Mouse (Mus musculus): ENCODE measurements at regions not wholly inside any gene's neighbourhood (a gene's known extent, or its start where the extent isn't known, plus 50 kb on each side); places are given as distances from the start of the nearest gene placed in this dataset.
A peak's percentile ranks its signal among the peaks of the same experiment; 100 is the strongest.

- DNase-seq: no peak
Observed at GRCm38 (mm10) chr12:15741219-15741618, 75.5 kb downstream of the Trib2 start.

GRCm38 (mm10) chr12:15738989-15739388 is 77.7 kb downstream of the Trib2 start:
- DNase-seq: no peak

DNA sequence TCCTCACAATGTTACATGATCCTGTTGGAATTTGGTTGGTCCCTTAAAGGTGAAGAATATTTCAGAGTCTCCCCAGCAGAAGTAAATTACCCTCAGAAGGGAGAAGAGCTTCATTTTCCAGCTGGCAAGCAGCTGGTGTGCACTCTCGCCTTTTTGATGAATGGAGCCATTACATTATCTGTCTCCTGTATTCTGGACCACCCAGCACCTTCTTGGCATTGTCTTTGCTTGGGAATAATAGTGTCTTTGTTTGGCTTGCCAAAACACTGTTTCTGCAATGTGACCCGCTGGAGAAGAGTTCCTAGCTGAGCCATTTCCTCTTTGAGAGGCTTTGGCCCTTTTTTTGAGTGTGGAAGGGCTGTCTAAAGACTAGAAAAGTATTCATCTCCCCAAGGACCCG is 85.5 kb downstream of the Trib2 start:
- peak; percentile 2 for DNase-seq

- no peak for DNase-seq
Observed at GRCm38 (mm10) chr12:15729696-15730095, 87.0 kb downstream of the Trib2 start.

- no peak for DNase-seq
Observed at GRCm38 (mm10) chr12:15723529-15723928, 93.2 kb downstream of the Trib2 start.

GRCm38 (mm10) chr12:15722161-15722560 is 94.6 kb downstream of the Trib2 start:
- DNase-seq: no peak

- no peak for DNase-seq
Observed at GRCm38 (mm10) chr12:15720171-15720570, 96.6 kb downstream of the Trib2 start.

DNA sequence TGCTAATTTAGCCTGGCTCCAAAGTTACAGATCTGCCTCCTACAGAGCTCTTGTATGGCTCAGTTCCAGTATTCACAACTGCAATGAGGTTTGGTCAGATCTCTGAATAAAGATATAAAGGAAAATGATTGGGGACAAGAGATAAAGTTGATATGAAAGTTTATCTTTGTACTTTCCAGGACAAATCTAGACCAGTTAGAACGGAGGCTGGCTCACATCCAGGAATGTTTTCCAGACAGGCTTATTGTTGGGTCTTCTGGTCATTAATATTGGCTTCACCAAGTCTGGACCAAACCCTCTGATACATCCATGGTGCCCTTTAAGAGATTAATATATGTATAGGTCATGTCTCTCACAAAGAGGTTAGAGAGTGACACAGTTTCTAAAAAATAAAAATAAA is 97.9 kb downstream of the Trib2 start:
- DNase-seq: no peak

DNA sequence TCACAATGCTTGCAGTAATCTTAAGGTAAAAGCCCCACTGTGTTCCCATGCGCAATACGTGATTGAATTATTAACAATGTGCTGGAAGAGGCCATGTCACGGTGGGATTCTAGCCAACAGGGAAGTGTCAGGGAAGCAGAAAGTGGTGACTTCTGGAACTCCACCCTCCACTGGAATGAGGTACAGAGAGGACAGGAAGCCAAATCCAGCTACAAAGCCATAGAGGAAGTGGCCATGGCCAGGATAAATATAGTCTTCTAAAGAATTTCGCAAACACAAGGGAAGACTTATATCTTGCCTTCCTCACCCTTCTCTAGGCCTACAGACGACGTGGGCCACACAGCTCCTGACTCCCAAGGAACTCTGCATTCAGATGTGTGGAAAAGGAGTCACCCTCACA is 98.7 kb downstream of the Trib2 start:
- DNase-seq: no peak

- no peak for DNase-seq
Observed at GRCm38 (mm10) chr12:15717342-15717741, 99.4 kb downstream of the Trib2 start.

- DNase-seq: no peak
Observed at GRCm38 (mm10) chr12:15713623-15714022, 103.1 kb downstream of the Trib2 start.

GRCm38 (mm10) chr12:15707570-15708095 is 109.1 kb downstream of the Trib2 start:
- DNase-seq: no peak

DNA sequence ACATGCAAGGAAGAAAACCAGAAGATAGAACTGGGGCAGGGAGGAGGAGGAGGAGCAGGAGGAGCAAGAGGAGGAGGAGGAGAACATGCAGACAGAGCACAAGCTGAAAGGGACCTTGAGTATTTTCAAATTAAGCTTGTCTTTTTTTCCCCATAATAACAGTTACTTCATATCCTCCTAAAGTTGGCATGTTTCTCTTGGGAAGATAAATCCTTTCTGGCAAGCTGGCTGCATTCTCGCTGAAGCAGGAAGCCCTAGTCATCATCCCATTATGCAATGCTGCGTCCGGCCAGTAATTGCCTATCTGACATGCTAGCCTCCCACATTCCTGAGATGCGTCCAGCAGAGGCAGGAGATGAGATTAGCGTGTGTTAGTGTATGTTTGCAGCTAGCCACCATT is 112.3 kb downstream of the Trib2 start:
- DNase-seq: peak; percentile 1

DNA sequence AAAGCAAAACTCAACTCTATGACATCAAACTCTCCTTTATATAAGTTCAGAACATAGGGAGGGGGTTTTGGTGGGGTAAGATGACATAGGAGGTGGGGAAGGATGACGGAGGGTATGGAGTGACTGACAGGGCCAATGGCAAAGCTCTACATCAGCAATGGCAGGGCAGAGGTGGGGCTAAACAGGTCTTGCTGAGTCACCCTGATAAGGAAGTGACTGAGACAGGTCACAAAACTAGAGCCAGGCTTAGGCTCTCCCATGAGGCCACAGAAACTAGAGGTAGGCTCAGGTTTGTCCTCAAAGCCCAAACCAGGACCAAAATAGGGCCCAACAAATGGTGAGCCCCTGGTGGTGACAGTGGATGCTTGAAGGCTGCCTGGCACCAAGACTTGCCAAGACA is 114.6 kb downstream of the Trib2 start:
- DNase-seq: no peak

DNA sequence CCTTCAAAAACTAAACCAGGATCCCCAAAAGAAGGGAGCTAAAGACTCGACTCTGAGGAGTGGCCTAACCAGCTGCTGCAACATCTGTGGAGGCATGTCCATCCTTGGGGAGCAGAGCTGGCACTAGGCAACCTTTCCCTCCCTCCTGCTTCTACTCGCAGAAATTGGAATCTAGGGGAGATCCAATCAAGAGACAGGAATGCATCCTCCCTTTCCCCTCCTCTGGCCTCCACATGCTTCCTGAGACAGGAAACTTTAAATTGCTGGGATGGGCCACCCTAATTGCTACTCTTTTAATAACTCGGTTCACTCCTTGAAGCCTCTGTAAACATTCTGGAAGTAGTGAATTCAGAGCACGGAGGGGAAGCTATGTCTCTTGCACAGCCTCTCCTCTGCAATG is 117.9 kb downstream of the Trib2 start:
- DNase-seq: no peak

DNA sequence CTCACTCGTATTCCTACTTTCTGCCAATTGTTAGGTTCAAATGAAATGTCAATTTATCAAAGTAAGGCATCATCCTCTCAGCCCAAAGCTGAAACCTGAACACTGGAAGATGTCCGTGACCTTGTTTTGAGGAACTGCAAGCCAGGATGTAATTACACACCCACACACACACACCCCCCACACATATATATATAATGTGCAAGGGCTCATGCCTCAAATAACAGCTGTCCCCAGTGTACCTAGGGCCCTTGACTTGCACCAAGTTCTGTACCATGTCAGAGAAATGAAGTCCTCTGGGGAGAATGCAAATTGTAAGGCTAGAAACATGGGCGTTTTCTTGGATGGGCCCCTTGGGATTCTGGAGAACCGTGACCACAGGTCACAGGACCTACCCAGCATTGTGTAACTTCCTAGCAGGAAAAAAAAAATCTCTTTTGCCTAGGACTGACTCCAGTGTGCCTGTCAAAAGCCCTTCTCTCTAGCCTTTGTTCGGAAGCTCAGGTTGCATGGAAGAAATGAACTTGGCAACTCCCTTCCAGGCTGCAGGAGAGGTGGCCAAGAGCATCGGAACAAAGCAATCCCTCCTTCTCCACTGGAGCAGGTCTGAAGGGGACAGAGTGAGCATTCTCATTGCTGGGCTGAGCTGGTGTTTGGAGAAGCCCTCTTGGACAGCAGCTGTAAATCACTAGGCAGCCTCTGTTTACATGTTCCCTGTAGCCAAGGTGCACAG is 118.5 kb downstream of the Trib2 start:
- DNase-seq: no peak

- no peak for DNase-seq
Observed at GRCm38 (mm10) chr12:15688342-15688741, 128.4 kb downstream of the Trib2 start.

- DNase-seq: no peak
Observed at GRCm38 (mm10) chr12:15684311-15684710, 132.4 kb downstream of the Trib2 start.

- no peak for DNase-seq
Observed at GRCm38 (mm10) chr12:15681678-15682355, 134.9 kb downstream of the Trib2 start.

DNA sequence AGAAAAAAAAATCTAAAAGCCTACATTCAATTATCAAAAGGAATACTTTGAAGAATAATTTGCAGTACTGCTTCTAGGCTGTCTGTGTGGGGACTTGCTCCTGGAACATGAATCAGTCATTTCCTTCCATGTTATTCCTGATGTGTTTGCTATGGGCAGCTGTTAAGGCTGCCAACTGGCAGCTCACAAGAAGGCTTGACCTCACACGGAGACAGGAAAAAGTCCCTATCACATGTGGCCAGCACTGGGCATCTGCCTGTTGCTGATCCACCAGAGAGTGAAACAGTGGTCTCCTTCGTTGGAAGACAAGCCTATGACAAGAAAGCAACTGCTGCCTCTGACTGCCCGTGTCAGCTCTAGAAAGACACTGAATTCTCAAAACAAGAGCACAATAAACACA is 140.6 kb downstream of the Trib2 start:
- DNase-seq: no peak

- DNase-seq: no peak
Observed at GRCm38 (mm10) chr12:15659755-15660154, 157.0 kb downstream of the Trib2 start.

DNA sequence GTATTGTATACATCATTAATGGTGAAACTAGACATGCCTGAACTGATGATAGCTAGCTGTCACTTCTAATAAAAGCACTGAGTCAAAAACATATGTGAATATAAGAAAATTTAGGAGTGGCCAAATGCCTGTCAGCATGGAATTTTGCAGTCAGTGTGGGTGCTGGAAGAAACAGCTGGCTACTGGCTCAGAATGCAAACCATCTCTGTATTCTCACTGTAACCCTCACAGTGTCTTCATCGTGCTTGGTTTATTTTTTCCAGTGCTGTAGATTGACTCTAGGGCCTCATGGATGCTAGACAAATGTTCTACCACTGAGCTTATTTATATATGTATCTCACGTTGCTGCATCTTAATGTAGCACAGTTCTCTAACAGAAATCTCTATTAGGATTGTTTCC is 157.4 kb downstream of the Trib2 start:
- no peak for DNase-seq

DNA sequence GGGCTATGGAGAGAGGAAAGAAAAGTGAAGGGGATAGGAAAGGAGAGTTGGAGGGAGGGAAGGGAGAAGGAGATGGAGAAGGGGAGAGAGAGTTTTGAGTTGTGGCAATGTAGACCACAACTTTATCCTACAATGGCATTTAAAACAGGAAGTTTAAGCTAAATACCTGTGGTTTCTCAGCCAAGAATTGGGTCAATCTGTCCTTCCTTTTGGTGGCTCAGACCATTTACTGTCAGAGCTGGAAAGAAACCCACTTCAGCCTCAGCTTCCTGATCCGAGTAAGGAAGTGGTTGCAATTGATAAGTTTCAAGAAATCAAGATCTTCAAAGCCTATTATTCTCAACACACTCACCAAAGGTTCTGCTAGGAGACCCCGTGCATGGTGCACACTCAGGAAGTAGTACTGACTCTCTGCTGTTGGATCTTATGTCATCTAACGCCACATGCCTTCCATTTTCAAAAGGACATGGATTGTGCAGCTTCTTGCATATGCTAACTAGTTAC is 158.9 kb downstream of the Trib2 start:
- DNase-seq: no peak

DNA sequence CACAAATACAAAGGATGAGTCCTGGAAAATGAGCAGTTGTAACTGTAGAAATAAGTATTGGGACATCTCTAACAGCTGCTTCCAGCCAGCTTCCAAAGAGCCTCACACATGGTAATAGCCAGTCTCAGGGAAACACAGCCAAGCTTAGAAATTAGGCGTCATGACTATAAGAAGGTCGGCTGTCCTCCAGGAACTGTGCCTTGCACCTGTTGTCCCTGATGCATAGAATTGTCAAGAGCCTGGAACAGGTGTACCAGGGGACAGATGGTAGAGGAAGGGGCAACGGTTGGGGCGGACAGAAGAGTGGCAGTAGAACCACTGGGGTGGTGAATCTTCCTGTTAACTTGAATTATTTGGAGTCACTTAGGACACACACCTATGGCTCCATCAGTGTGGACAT is 162.1 kb downstream of the Trib2 start:
- no peak for DNase-seq
